Mouse (Mus musculus) liver, embryonic 13.5 days (tissue): ENCODE measurements around the gene Rnf207. TPM values are rescaled to one million over a fixed set of nuclear protein-coding genes. Genes with fewer than 3 reads are reported as not detected.

Source experiments
- ATAC-seq: fragments of 200-750 bp; cut with Nextera tagmentation; 2 replicates; pipeline ENCODE4 v1.8.0; 2017; ENCODE audit warnings: low read depth, mild to moderate bottlenecking, moderate number of reproducible peaks, moderate library complexity
- DNase-seq: peaks from one replicate; pipeline ENCODE4 v3.0.0; 2022
- H3K27ac ChIP-seq: fragments of 300-500 bp; sonication (generic); 2 replicates; pipeline ENCODE4 v1.5.1; 2015; ENCODE audit warnings: moderate library complexity, mild to moderate bottlenecking, inconsistent platforms
- H3K27me3 ChIP-seq: fragments of 300-500 bp; sonication (generic); 2 replicates; pipeline ENCODE4 v1.6.1; 2015; ENCODE audit warnings: mild to moderate bottlenecking, inconsistent platforms
- H3K36me3 ChIP-seq: fragments of 300-500 bp; sonication (generic); 2 replicates; pipeline ENCODE4 v1.6.1; 2015; ENCODE audit warnings: mild to moderate bottlenecking, inconsistent platforms
- H3K4me1 ChIP-seq: fragments of 300-500 bp; sonication (generic); replicated peaks from 2 replicates; pipeline ENCODE4 v1.6.1; 2015; ENCODE audit warnings: inconsistent platforms
- H3K4me2 ChIP-seq: fragments of 300-500 bp; sonication (generic); 2 replicates; pipeline ENCODE4 v1.6.1; 2015; ENCODE audit warnings: inconsistent platforms, mild to moderate bottlenecking, moderate library complexity
- H3K4me3 ChIP-seq: fragments of 300-500 bp; sonication (generic); replicated peaks from 2 replicates; pipeline ENCODE4 v1.5.1; 2015; ENCODE audit warnings: mild to moderate bottlenecking, inconsistent platforms
- H3K9ac ChIP-seq: fragments of 300-500 bp; sonication (generic); 2 replicates; pipeline ENCODE4 v1.6.1; 2015; ENCODE audit warnings: mild to moderate bottlenecking, inconsistent platforms
- H3K9me3 ChIP-seq: fragments of 300-500 bp; sonication (generic); replicated peaks from 2 replicates; pipeline ENCODE4 v1.6.1; 2016; ENCODE audit warnings: inconsistent platforms
- WGBS: fragments of 180-500 bp; shearing (Covaris S2); methylation state at CpG from one replicate; pipeline ENCODE4 v1.1.7; 2015; ENCODE audit not compliant: insufficient replicate concordance; 5-methylcytosine and 5-hydroxymethylcytosine counted together
- polyA plus RNA-seq: library from polyadenylated mRNA; unstranded; fragments of >200 nt; fragmentation: Nextera tagmentation; extraction: Ambion mirVana; gene quantifications from 2 replicates; pipeline ENCODE4 v1.2.1, GENCODE M21; 2015

Rnf207 gene
- polyA plus RNA-seq, 1 experiment from 2014 or later, result 0.31 TPM

DNA sequence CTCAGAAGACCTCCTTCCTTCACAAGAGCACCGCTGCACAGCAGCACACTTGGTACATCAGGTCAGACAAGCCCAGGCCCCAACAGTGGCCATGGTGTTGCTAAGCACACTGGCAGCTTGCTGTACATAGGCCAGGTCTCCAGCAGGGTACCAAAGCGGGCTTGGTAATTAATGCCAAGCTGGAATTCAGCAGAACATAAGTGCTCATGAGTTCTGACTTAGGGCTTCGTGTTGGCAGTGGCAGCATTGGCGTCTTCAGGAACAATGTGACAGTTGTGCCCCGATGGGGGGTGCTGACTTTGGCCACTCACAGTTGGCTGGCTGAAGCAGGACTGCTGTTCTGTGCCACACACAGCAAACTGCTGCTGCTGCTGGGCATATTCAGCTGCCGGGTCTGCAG is 14.1 kb downstream of the Rnf207 start:
- Histone ChIP-seq H3K9me3 (no peaks in the 10 kb centered on the region), H3K27ac (no peak overlapping the region), H3K36me3 (peaks cover 57% of the 10 kb centered on the region), H3K4me3 (no peak overlapping the region), H3K9ac (no peak overlapping the region), H3K4me2 (no peak overlapping the region), H3K27me3 (no peaks in the 10 kb centered on the region; the same call in 1 of the 2 replicates), H3K4me1 (no peaks in the 10 kb centered on the region)
- ATAC-seq (no peak), DNase-seq (no peak)
- 82% methylated on average over 6 of the region's 6 CpGs for WGBS

DNA sequence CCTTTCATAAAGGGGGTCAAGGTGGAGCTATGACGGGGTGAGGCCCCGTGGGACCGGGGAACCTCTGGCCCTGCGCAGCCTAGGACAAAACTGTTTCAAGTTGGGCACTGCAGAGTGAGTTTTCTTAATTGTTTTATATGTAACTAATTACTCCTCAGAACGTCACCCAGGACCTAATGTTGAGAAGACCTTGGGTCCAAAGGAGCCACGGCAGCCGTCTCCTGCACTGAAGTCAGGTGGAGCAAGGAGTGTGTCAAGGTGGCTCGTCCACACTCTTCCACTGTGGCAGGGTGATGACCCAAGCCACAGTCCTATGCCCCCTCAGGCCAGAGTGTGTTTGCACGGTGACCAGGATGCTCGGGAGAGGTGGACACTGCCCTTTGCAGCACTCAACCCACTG is 15.6 kb downstream of the Rnf207 start:
- H3K36me3 ChIP-seq, result peaks cover 60% of the 10 kb centered on the region
- H3K4me3 ChIP-seq, result no peak overlapping the region
- peaks cover 10% of the 10 kb centered on the region for H3K4me1 ChIP-seq
- H3K27ac ChIP-seq, result no peak overlapping the region
- H3K27me3 ChIP-seq, result no peaks in the 10 kb centered on the region
- DNase-seq, result no peak
- 81% methylated on average over 10 of the region's 10 CpGs for WGBS
- H3K9me3 ChIP-seq, result no peaks in the 10 kb centered on the region
- ATAC-seq, result no peak; the same call in 1 of the 2 replicates
- no peak overlapping the region for H3K4me2 ChIP-seq
- H3K9ac ChIP-seq, result no peak overlapping the region

- Histone ChIP-seq H3K4me2 (no peak overlapping the region), H3K9me3 (no peaks in the 10 kb centered on the region), H3K4me3 (no peak overlapping the region), H3K27me3 (no peaks in the 10 kb centered on the region), H3K27ac (no peak overlapping the region), H3K9ac (no peak overlapping the region), H3K36me3 (peaks cover 60% of the 10 kb centered on the region), H3K4me1 (peaks cover 15% of the 10 kb centered on the region)
- no peak for ATAC-seq
- DNase-seq, result no peak
- 80% methylated on average over 11 of the region's 11 CpGs for WGBS
These were observed 16.8 kb downstream of the Rnf207 start for GRCm38 (mm10) chr4:152302012-152302411.

DNA sequence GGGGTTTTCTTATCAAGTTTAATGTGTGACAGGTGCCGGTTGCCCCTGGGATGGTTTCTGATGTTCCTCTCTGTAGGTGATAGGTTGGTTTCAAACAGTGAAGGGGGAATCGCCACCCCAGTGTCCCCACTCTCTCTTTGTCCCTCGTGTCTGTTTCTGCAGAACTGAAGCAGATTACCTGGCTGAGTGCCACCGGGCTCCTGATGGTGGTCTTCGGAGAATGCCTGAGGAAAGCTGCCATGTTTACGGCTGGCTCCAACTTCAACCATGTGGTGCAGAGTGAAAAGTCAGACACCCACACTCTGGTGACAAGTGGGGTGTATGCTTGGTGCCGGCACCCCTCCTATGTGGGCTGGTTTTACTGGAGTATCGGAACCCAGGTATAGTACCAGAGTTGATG is 18.4 kb downstream of the Rnf207 start:
- Histone ChIP-seq H3K36me3 (peaks cover 57% of the 10 kb centered on the region), H3K4me1 (peaks cover 26% of the 10 kb centered on the region), H3K4me3 (no peak overlapping the region), H3K9me3 (no peaks in the 10 kb centered on the region), H3K9ac (no peak overlapping the region), H3K4me2 (no peak overlapping the region), H3K27ac (no peak overlapping the region), H3K27me3 (no peaks in the 10 kb centered on the region)
- WGBS, result 87% methylated on average over 8 of the region's 8 CpGs
- ATAC-seq (no peak), DNase-seq (no peak)

DNA sequence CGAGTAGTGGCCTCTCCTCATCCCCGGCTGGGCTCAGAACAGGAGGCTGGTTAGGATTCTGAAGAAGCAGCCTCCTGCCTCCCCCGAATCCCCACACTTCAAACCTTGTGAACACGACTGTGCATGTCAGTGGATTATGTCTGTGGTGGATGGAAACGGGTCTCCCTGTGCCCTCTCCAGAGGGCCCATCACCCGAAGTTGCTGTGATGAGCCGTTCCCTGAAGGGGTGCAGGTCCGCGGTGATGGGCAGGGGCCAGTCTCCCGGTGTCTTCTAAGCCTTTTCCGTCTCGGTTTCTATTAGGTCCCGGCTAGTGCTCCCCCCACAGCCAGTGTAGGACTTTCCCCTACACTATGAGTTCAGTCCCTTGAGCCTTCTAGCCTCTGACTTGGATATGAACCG is 20.0 kb downstream of the Rnf207 start:
- peaks cover 34% of the 10 kb centered on the region for H3K4me1 ChIP-seq
- peak overlapping the region; percentile 89 for H3K9ac ChIP-seq
- H3K4me3 ChIP-seq, result peak overlapping the region; percentile 85
- H3K27ac ChIP-seq, result no peak overlapping the region
- peaks cover 42% of the 10 kb centered on the region for H3K36me3 ChIP-seq
- no peak for DNase-seq
- no peak for ATAC-seq
- H3K9me3 ChIP-seq, result no peaks in the 10 kb centered on the region
- 76% methylated on average over 14 of the region's 14 CpGs for WGBS
- H3K27me3 ChIP-seq, result peaks cover 5% of the 10 kb centered on the region; the same call in 1 of the 2 replicates
- peak overlapping the region; percentile 98 for H3K4me2 ChIP-seq

DNA sequence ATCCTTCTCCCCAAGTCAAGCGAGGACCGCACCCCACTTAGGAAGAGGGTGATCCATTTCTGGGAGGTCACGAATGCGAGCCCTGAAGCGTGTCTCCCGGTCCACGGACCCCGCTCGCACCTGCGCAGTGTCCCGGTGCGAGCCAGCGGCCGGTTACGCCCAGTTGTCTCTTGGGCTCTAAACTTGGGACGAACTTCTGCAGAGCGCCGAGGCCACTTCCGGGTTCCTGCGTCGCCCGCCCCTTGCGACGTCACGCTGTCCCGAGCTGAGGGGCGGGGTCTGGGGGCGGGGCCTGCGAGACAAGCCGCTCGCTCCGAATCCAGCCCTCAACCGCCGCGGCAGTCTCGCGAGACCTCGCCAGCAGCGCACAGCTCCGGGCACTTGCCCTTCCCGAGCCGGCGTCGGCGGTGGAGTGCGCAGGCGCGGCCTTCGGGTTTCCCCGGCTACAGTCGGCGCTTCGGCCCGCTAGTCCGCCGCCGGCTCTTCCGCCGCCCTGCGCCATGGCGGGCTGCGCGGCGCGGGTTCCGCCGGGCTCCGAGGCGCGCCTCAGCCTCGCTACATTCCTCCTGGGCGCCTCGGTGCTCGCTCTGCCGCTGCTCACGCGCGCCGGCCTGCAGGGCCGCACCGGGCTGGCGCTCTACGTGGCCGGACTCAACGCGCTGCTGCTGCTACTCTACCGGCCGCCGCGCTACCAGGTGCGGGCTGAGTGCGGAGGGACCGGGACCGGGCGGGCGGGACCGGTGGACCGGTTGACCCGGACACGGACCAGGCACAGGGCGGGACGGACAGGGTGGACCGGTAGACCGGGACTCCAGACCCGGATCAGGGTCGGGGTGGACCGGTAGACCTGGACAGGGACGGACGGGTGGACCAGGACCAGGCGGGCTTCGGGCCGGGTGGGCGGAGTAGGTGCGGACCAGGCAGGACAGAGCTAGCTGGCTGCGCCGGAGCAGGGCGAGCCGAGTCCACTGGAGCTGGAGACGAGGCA is 21.6 kb downstream of the Rnf207 start, which contains the start of gene Icmt:
Icmt (plus strand) TSS at position 354 of the 988 bp plus-strand sequence.
- DNase-seq (peak; percentile 100), ATAC-seq (peak; percentile 93)
- peak within 1 kb of the TSS; percentile 85 for H3K4me3 ChIP-seq
- peak within 1 kb of the TSS; percentile 89 for H3K27ac ChIP-seq
- peaks cover 34% of the 10 kb centered on the region for H3K4me1 ChIP-seq
- peaks cover 28% of the 10 kb centered on the region for H3K36me3 ChIP-seq
- under 1% methylated on average over 119 of the region's 119 CpGs for WGBS
- peak within 1 kb of the TSS; percentile 89 for H3K9ac ChIP-seq
- peak within 1 kb of the TSS; percentile 98 for H3K4me2 ChIP-seq
- H3K9me3 ChIP-seq, result no peaks in the 10 kb centered on the region
- peaks cover 21% of the 10 kb centered on the region for H3K27me3 ChIP-seq

GRCm38 (mm10) chr4:152296371-152296770 is 22.4 kb downstream of the Rnf207 start:
- Histone ChIP-seq H3K27me3 (peaks cover 29% of the 10 kb centered on the region), H3K9me3 (no peaks in the 10 kb centered on the region), H3K27ac (peak overlapping the region; percentile 89), H3K36me3 (peaks cover 20% of the 10 kb centered on the region), H3K9ac (peak overlapping the region; percentile 76), H3K4me3 (peak overlapping the region; percentile 85), H3K4me1 (peaks cover 34% of the 10 kb centered on the region), H3K4me2 (peak overlapping the region; percentile 79)
- WGBS, result 2% methylated on average over 8 of the region's 8 CpGs
- ATAC-seq, result no peak
- no peak for DNase-seq

- DNase-seq, result no peak
- H3K27ac ChIP-seq, result peak overlapping the region; percentile 70
- H3K9ac ChIP-seq, result peak overlapping the region; percentile 33
- peaks cover 34% of the 10 kb centered on the region for H3K4me1 ChIP-seq
- ATAC-seq, result 0 out of 2 replicates have a peak, but pooled peaks have one; percentile 2
- no peaks in the 10 kb centered on the region for H3K9me3 ChIP-seq
- peaks cover 15% of the 10 kb centered on the region for H3K36me3 ChIP-seq
- H3K4me3 ChIP-seq, result peak overlapping the region; percentile 25
- H3K4me2 ChIP-seq, result peak overlapping the region; percentile 79
- 5% methylated on average over 4 of the region's 4 CpGs for WGBS
- H3K27me3 ChIP-seq, result peaks cover 34% of the 10 kb centered on the region
These were observed 22.9 kb downstream of the Rnf207 start for GRCm38 (mm10) chr4:152295916-152296315.

DNA sequence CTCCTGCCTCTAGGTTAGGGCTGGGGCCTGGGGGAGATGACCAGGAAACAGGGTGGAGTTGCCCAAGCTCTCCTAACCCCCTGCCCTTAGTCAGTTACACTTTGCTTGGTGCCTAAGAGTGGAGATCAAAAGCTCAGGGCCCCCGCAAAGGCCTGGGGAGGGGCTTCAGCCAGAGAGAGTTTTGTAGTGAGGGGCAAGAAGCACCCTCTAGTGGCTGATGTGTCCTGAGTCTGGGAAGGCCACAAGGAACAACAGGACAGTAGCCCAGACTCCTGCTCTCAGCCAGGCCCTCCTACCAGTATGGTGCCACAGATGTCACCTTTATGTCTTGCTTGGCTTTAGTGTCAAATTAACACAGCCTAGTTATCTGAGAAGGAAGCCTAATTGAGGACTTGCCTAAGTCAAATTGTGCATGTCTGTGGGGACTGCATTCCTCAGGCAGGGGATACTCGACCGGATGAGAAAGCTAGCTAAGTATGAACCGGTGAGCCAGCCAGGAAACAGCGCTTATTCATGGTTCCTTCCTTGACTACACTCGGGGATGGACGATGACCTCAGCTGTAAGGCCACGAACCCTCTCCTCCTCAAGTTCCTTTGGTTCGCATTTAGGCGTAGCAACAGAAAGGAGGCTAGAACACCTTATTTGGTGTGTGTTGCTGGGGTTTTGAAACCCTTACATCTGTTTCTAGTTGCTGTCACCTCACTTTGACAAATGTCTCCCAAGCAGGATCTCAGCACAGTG is 24.4 kb downstream of the Rnf207 start:
- no peaks in the 10 kb centered on the region for H3K36me3 ChIP-seq
- H3K4me2 ChIP-seq, result no peak overlapping the region
- WGBS, result 43% methylated on average over 10 of the region's 10 CpGs
- no peak overlapping the region for H3K9ac ChIP-seq
- no peaks in the 10 kb centered on the region for H3K9me3 ChIP-seq
- ATAC-seq (no peak), DNase-seq (no peak)
- H3K4me1 ChIP-seq, result peaks cover 34% of the 10 kb centered on the region
- peaks cover 49% of the 10 kb centered on the region for H3K27me3 ChIP-seq
- no peak overlapping the region for H3K27ac ChIP-seq
- no peak overlapping the region for H3K4me3 ChIP-seq

DNA sequence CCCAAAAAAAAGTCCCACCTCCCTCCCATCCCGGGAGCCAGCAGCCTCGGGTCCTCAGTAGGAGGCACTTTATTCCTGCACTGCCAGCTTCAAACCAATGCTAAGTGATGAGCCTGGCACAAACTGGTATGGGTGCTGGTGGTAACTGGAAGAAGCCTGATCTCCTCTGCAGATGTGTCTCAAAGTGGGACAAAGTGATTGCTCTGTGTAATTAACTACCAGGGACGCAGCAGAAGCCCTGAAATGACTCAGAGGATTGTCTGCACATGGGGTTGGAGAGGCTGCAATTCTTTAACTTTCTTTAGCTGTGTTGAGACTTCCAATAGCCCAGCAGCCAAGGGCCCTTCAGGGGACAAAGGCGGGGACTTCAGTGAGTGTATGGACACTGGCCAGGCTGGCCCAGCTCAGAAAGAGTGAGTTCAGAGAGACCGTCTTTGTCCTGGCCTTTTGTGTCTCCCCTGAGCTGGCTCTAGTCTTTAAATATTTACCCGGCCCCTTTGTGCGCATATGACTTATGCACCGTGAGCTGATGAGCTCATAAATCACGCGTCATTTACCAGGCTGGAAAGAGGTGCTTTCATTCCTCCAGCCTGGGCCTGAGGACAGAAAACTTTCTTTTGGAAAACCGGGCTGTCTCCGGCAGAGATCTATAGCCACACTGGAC is 26.6 kb downstream of the Rnf207 start:
- Histone ChIP-seq H3K4me1 (peaks cover 19% of the 10 kb centered on the region), H3K27ac (no peak overlapping the region), H3K4me3 (no peak overlapping the region), H3K27me3 (peaks cover 62% of the 10 kb centered on the region), H3K9me3 (no peaks in the 10 kb centered on the region), H3K9ac (no peak overlapping the region), H3K36me3 (no peaks in the 10 kb centered on the region), H3K4me2 (no peak overlapping the region)
- 49% methylated on average over 12 of the region's 12 CpGs for WGBS
- DNase-seq (no peak), ATAC-seq (no peak)

DNA sequence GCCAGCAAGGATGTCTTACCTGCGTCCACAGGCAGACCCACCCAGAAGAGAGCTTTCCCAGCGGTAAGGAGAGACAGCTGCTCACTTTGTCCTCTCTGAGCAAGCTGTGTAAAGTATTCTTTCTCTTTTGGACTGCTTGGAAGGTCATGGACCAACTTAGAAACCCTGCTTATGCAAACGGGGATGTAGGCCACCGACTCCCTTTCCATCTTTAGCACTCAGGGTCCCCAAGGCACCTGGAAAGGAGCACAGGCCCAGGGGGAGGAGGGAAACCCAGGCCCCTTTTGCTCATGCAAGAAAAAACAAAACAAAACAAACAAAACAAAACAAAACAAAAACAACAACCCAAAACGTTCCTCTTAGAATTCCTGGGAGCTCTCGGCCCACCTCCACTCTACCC is 27.2 kb downstream of the Rnf207 start, which contains the start of gene Hes3:
Hes3 (minus strand) TSS at position 101 of the 400 bp plus-strand sequence.
- no peak for DNase-seq
- peaks cover 69% of the 10 kb centered on the region for H3K27me3 ChIP-seq
- no peak within 1 kb of the TSS for H3K27ac ChIP-seq
- peaks cover 19% of the 10 kb centered on the region for H3K4me1 ChIP-seq
- H3K36me3 ChIP-seq, result no peaks in the 10 kb centered on the region
- H3K9me3 ChIP-seq, result no peaks in the 10 kb centered on the region
- no peak within 1 kb of the TSS for H3K9ac ChIP-seq
- no peak for ATAC-seq
- no peak within 1 kb of the TSS for H3K4me3 ChIP-seq
- 33% methylated on average over 6 of the region's 6 CpGs for WGBS
- H3K4me2 ChIP-seq, result no peak within 1 kb of the TSS
